8 mouse cellular contexts compared by ENCODE assay signal in genomic region chr17:45848605-45849004, GRCm38 (mm10).
DNase-seq lines count a peak whose midpoint lies in the region; ATAC-seq and TF ChIP-seq lines count a peak whose summit lies in the region.

No protein-coding gene starts in this region.

- peaks cover 9% of the 10 kb centered on the region for H3K9me3 ChIP-seq in heart, embryonic 14.5 days (ENCODE audit: control insufficient read depth, low read length)
- H3K9me3 ChIP-seq in limb, embryonic 10.5 days (replicated peaks) = 0 out of 2 replicates have a peak, but pooled peaks cover 3% of the 10 kb centered on the region
- 0 out of 2 replicates have a peak, but pooled peaks cover 5% of the 10 kb centered on the region for H3K9me3 ChIP-seq in forebrain, embryonic 16.5 days (ENCODE audit: control insufficient read depth, low read length)

- H3K27me3 ChIP-seq in heart, embryonic 14.5 days (ENCODE audit: control insufficient read depth, insufficient read depth, low read length) = peaks cover 6% of the 10 kb centered on the region; the same call in 1 of the 2 replicates
- peaks cover 5% of the 10 kb centered on the region; the same call in 1 of the 2 replicates for H3K27me3 ChIP-seq in limb, embryonic 10.5 days (ENCODE audit: low read depth, poor library complexity, severe bottlenecking)
- H3K27me3 ChIP-seq in forebrain, embryonic 16.5 days (replicated peaks; ENCODE audit: control insufficient read depth, insufficient read depth, low read length) = no peaks in the 10 kb centered on the region

- 0 out of 2 replicates have a peak overlapping the region, but pooled peaks have one; percentile 25 for H3K9ac ChIP-seq in heart, embryonic 14.5 days (ENCODE audit: low read length)
- H3K9ac ChIP-seq in forebrain, embryonic 16.5 days (replicated peaks; ENCODE audit: low read depth, low read length) = no peak overlapping the region

- H3K4me2 ChIP-seq in heart, embryonic 14.5 days (ENCODE audit: low read length) = no peak overlapping the region
- H3K4me2 ChIP-seq in forebrain, embryonic 16.5 days (ENCODE audit: low read length) = no peak overlapping the region

- ATAC-seq in heart, embryonic 14.5 days (ENCODE audit: insufficient number of reproducible peaks, insufficient read depth, low FRiP score, low read depth) = peak; percentile 20; the same call in 1 of the 2 replicates
- no peak for ATAC-seq in forebrain, embryonic 16.5 days

- TF ChIP-seq CTCF in cortical plate, adult 2 months (IDR thresholded peaks at IDR 0.05; ENCODE audit: extremely low read depth, insufficient read depth, low read length) = 0 out of 2 replicates have a peak, but pooled peaks have one; percentile 24

- H3K36me3 ChIP-seq in heart, embryonic 14.5 days (ENCODE audit: control insufficient read depth, insufficient read depth, low read length) = no peaks in the 10 kb centered on the region
- no peaks in the 10 kb centered on the region for H3K36me3 ChIP-seq in limb, embryonic 10.5 days
- no peaks in the 10 kb centered on the region for H3K36me3 ChIP-seq in forebrain, embryonic 16.5 days (ENCODE audit: control insufficient read depth, insufficient read depth)

- no peak overlapping the region for H3K27ac ChIP-seq in cortical plate, adult 2 months (ENCODE audit: insufficient read depth, low read length)
- no peak overlapping the region for H3K27ac ChIP-seq in heart, embryonic 14.5 days (replicated peaks in 1 of 2; ENCODE audit: control insufficient read depth in 1 of 2, insufficient read depth in 1 of 2, low read depth in 2 of 2, low read length in 2 of 2)
- H3K27ac ChIP-seq in limb, embryonic 10.5 days = peak overlapping the region; percentile 21
- H3K27ac ChIP-seq in forebrain, embryonic 16.5 days (ENCODE audit: low read length) = no peak overlapping the region

- no peak for TF ChIP-seq POLR2A in cortical plate, adult 2 months (IDR thresholded peaks at IDR 0.05; ENCODE audit: extremely low read depth, insufficient read depth, low read length)

- no peaks in the 10 kb centered on the region for H3K4me1 ChIP-seq in cortical plate, adult 2 months (ENCODE audit: control insufficient read depth, insufficient read depth, low read length)
- H3K4me1 ChIP-seq in heart, embryonic 14.5 days (ENCODE audit: control insufficient read depth in 2 of 2, insufficient read depth in 2 of 2, low read length in 2 of 2) = peaks cover 0 to 14% of the 10 kb centered on the region in 2 experiments; a peak in 2 of 4 replicates
- H3K4me1 ChIP-seq in limb, embryonic 10.5 days = peaks cover 28% of the 10 kb centered on the region
- no peaks in the 10 kb centered on the region for H3K4me1 ChIP-seq in forebrain, embryonic 16.5 days (replicated peaks; ENCODE audit: control insufficient read depth, insufficient read depth, low read length)

- 12% methylated on average over 8 of the region's 8 CpGs for WGBS in heart, embryonic 14.5 days
- 39% methylated on average over 8 of the region's 8 CpGs for whole genome bisulfite sequencing in limb, embryonic 10.5 days
- 27% methylated on average over 8 of the region's 8 CpGs for WGBS in forebrain, embryonic 16.5 days

- peak; percentile 26 for DNase-seq in right cerebral cortex, postnatal 14 days
- no peak for DNase-seq in right cerebral cortex, adult 18-20 months
- DNase-seq in limb, embryonic 10.5 days (ENCODE audit: low spot score) = peak; percentile 59
- DNase-seq in testis, postnatal 14 days (ENCODE audit: low spot score) = peak; percentile 16
- DNase-seq in cerebellum, adult 11-12 months = no peak

- H3K4me3 ChIP-seq in cortical plate, adult 2 months (ENCODE audit: insufficient read depth, low read length) = no peak overlapping the region
- no peak overlapping the region for H3K4me3 ChIP-seq in heart, embryonic 14.5 days (ENCODE audit: control insufficient read depth in 1 of 2, insufficient read depth in 1 of 2, low read depth in 1 of 2, low read length in 2 of 2)
- H3K4me3 ChIP-seq in limb, embryonic 10.5 days = no peak overlapping the region
- H3K4me3 ChIP-seq in forebrain, embryonic 16.5 days (replicated peaks; ENCODE audit: low read length) = no peak overlapping the region

Comparison
In these comparisons a context has a peak if more than half of its experiments do, and no peak if none do; other contexts are left out.
1. DNase-seq: peak in right cerebral cortex, postnatal 14 days (single experiment), limb, embryonic 10.5 days (single experiment) and testis, postnatal 14 days (single experiment); none in right cerebral cortex, adult 18-20 months (single experiment) and cerebellum, adult 11-12 months (single experiment).